Mouse (Mus musculus) olfactory bulb, adult 2 months (tissue): ENCODE measurements around the gene Tacstd2.

Experiments used
- CTCF ChIP-seq: fragments of 200-500 bp; IDR thresholded peaks from 2 replicates; pipeline ENCODE4 v1.5.1; 2012; ENCODE audit warnings: low read depth, mild to moderate bottlenecking, low read length, moderate library complexity; ENCODE audit not compliant: insufficient read depth
- POLR2A ChIP-seq: fragments of 200-500 bp; IDR thresholded peaks from 2 replicates; pipeline ENCODE4 v1.6.1; 2012; ENCODE audit warnings: mild to moderate bottlenecking, low read depth, low read length, moderate library complexity; ENCODE audit not compliant: insufficient read depth

DNA sequence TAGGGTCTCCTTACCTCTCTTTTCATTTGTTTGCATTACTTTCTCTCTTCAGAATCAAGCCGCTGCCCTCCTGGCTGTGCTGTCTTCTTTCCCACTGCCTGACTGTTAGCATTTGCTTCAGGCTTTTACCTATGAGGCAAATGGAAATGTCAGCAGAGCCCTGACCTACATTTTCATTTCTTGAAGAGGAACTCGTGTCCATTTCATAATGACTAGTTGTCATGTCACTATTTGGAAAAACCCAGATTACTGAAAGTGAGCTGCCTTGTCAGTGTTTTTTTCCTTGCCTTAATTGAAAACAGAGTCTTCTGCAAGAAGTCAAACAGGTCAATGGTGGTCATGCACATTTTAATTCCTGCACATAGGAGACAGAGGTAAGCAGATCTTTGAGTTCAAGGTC, 43.8 kb downstream of the Tacstd2 start, which contains the start of gene Il23r:
- TF ChIP-seq CTCF (no peak), POLR2A (no peak)
